Mouse (Mus musculus) neural tube, embryonic 14.5 days (tissue): ENCODE data around the gene Fgfr2. TPM values are rescaled to one million over a fixed set of nuclear protein-coding genes. Genes with fewer than 3 reads are reported as not detected.

Source experiments
- ATAC-seq: fragments of 200-750 bp; cut with Nextera tagmentation; 2 replicates; pipeline ENCODE4 v1.8.0; 2017; ENCODE audit warnings: low read depth, mild to moderate bottlenecking, moderate TSS enrichment, moderate library complexity
- H3K27ac ChIP-seq: fragments of 300-500 bp; sonication (generic); 2 replicates; pipeline ENCODE4 v1.5.1; 2014; ENCODE audit warnings: low read depth, mild to moderate bottlenecking, control low read depth, low read length, moderate library complexity, mixed read lengths
- H3K27me3 ChIP-seq: fragments of 300-500 bp; sonication (generic); 2 replicates; pipeline ENCODE4 v1.6.1; 2014; ENCODE audit warnings: low read length; ENCODE audit not compliant: control insufficient read depth, insufficient read depth
- H3K36me3 ChIP-seq: fragments of 300-500 bp; sonication (generic); 2 replicates; pipeline ENCODE4 v1.6.1; 2014; ENCODE audit warnings: low read length, mixed read lengths; ENCODE audit not compliant: control insufficient read depth, insufficient read depth
- H3K4me1 ChIP-seq: fragments of 300-500 bp; sonication (generic); 2 replicates; pipeline ENCODE4 v1.6.1; 2014; ENCODE audit warnings: low read length; ENCODE audit not compliant: control insufficient read depth, insufficient read depth
- H3K4me2 ChIP-seq: fragments of 300-500 bp; sonication (generic); 2 replicates; pipeline ENCODE4 v1.6.1; 2014; ENCODE audit warnings: mild to moderate bottlenecking, low read depth, low read length, control low read depth
- H3K4me3 ChIP-seq: fragments of 300-500 bp; sonication (generic); 2 replicates; pipeline ENCODE4 v1.5.1; 2014; ENCODE audit warnings: low read depth, low read length, control low read depth, mixed read lengths
- H3K9ac ChIP-seq: fragments of 300-500 bp; sonication (generic); replicated peaks from 2 replicates; pipeline ENCODE4 v1.6.1; 2014; ENCODE audit warnings: low read depth, mild to moderate bottlenecking, control low read depth, low read length, mixed read lengths
- H3K9me3 ChIP-seq: fragments of 300-500 bp; sonication (generic); 2 replicates; pipeline ENCODE4 v1.6.1; 2016; ENCODE audit warnings: low read length; ENCODE audit not compliant: control insufficient read depth
- WGBS: fragments of 180-500 bp; shearing (Covaris S2); extraction: QIAGEN DNeasy Blood & Tissue Kit; methylation state at CpG from one replicate; pipeline ENCODE4 v1.1.7; 2014; 5-methylcytosine and 5-hydroxymethylcytosine counted together
- polyA plus RNA-seq: library from polyadenylated mRNA; unstranded; fragments of >200 nt; fragmentation: Nextera tagmentation; extraction: Ambion mirVana; gene quantifications from 2 replicates; pipeline ENCODE4 v1.2.1, GENCODE M21; 2014

The Fgfr2 gene
- polyA plus RNA-seq, 1 experiment from 2014 or later: 28.1 TPM

GRCm38 (mm10) chr7:133059150-133059509, 64.0 kb downstream of the Fgfr2 start:
- Histone ChIP-seq H3K9me3 (no peaks in the 10 kb centered on the region), H3K27me3 (no peaks in the 10 kb centered on the region), H3K4me2 (no peak overlapping the region), H3K4me3 (no peak overlapping the region), H3K9ac (no peak overlapping the region), H3K36me3 (peaks cover 3% of the 10 kb centered on the region; the same call in 1 of the 2 replicates), H3K27ac (no peak overlapping the region), H3K4me1 (peaks cover 9% of the 10 kb centered on the region)
- no peak for ATAC-seq
- WGBS: 82% methylated on average over 6 of the region's 6 CpGs

- H3K4me1 ChIP-seq: peaks cover 9% of the 10 kb centered on the region
- 90% methylated on average over 12 of the region's 12 CpGs for whole genome bisulfite sequencing
- no peak overlapping the region for H3K27ac ChIP-seq
- ATAC-seq: no peak
- H3K9ac ChIP-seq: no peak overlapping the region
- H3K27me3 ChIP-seq: no peaks in the 10 kb centered on the region
- H3K9me3 ChIP-seq: no peaks in the 10 kb centered on the region
- H3K36me3 ChIP-seq: peaks cover 3% of the 10 kb centered on the region; the same call in 1 of the 2 replicates
- no peak overlapping the region for H3K4me2 ChIP-seq
- H3K4me3 ChIP-seq: no peak overlapping the region
Measured at GRCm38 (mm10) chr7:133058496-133059149, 64.5 kb downstream of the Fgfr2 start.

GRCm38 (mm10) chr7:133056924-133057323, 66.2 kb downstream of the Fgfr2 start:
- no peak overlapping the region for H3K4me2 ChIP-seq
- H3K9me3 ChIP-seq: no peaks in the 10 kb centered on the region
- no peaks in the 10 kb centered on the region for H3K27me3 ChIP-seq
- WGBS: 86% methylated on average over 8 of the region's 8 CpGs
- no peak overlapping the region for H3K4me3 ChIP-seq
- ATAC-seq: no peak
- H3K27ac ChIP-seq: no peak overlapping the region
- peaks cover 9% of the 10 kb centered on the region for H3K4me1 ChIP-seq
- H3K36me3 ChIP-seq: peaks cover 3% of the 10 kb centered on the region; the same call in 1 of the 2 replicates
- no peak overlapping the region for H3K9ac ChIP-seq

- H3K27me3 ChIP-seq: no peaks in the 10 kb centered on the region
- H3K4me1 ChIP-seq: no peaks in the 10 kb centered on the region
- no peak overlapping the region for H3K9ac ChIP-seq
- ATAC-seq: no peak
- no peaks in the 10 kb centered on the region for H3K9me3 ChIP-seq
- H3K27ac ChIP-seq: no peak overlapping the region
- peaks cover 3% of the 10 kb centered on the region; the same call in 1 of the 2 replicates for H3K36me3 ChIP-seq
- 93% methylated on average over 5 of the region's 5 CpGs for WGBS
- H3K4me2 ChIP-seq: no peak overlapping the region
- no peak overlapping the region for H3K4me3 ChIP-seq
Measured at GRCm38 (mm10) chr7:133054486-133054885, 68.7 kb downstream of the Fgfr2 start.

GRCm38 (mm10) chr7:133053757-133054156, 69.4 kb downstream of the Fgfr2 start:
- no peak for ATAC-seq
- Histone ChIP-seq H3K27ac (no peak overlapping the region), H3K4me1 (no peaks in the 10 kb centered on the region), H3K4me3 (no peak overlapping the region), H3K9ac (no peak overlapping the region), H3K27me3 (no peaks in the 10 kb centered on the region), H3K4me2 (no peak overlapping the region), H3K36me3 (peaks cover 3% of the 10 kb centered on the region; the same call in 1 of the 2 replicates), H3K9me3 (no peaks in the 10 kb centered on the region)
- 85% methylated on average over 9 of the region's 9 CpGs for WGBS

- Histone ChIP-seq H3K36me3 (peaks cover 3% of the 10 kb centered on the region; the same call in 1 of the 2 replicates), H3K27ac (no peak overlapping the region), H3K27me3 (no peaks in the 10 kb centered on the region), H3K9ac (no peak overlapping the region), H3K4me2 (no peak overlapping the region), H3K9me3 (no peaks in the 10 kb centered on the region), H3K4me1 (no peaks in the 10 kb centered on the region), H3K4me3 (no peak overlapping the region)
- ATAC-seq: no peak
- whole genome bisulfite sequencing: 86% methylated on average over 8 of the region's 8 CpGs
Measured at GRCm38 (mm10) chr7:133052819-133053218, 70.3 kb downstream of the Fgfr2 start.

- H3K4me3 ChIP-seq: no peak overlapping the region
- 82% methylated on average over 6 of the region's 6 CpGs for WGBS
- H3K4me2 ChIP-seq: no peak overlapping the region
- H3K9me3 ChIP-seq: no peaks in the 10 kb centered on the region
- H3K27me3 ChIP-seq: no peaks in the 10 kb centered on the region
- no peak overlapping the region for H3K27ac ChIP-seq
- no peak for ATAC-seq
- H3K9ac ChIP-seq: no peak overlapping the region
- peaks cover 3% of the 10 kb centered on the region; the same call in 1 of the 2 replicates for H3K36me3 ChIP-seq
- no peaks in the 10 kb centered on the region for H3K4me1 ChIP-seq
Measured at GRCm38 (mm10) chr7:133050681-133051080, 72.5 kb downstream of the Fgfr2 start.

- Histone ChIP-seq H3K9me3 (no peaks in the 10 kb centered on the region), H3K4me1 (0 out of 2 replicates have a peak, but pooled peaks cover 2% of the 10 kb centered on the region), H3K36me3 (no peaks in the 10 kb centered on the region), H3K4me2 (no peak overlapping the region), H3K4me3 (no peak overlapping the region), H3K9ac (no peak overlapping the region), H3K27me3 (no peaks in the 10 kb centered on the region), H3K27ac (no peak overlapping the region)
- ATAC-seq: no peak
- WGBS: 83% methylated on average over 3 of the region's 3 CpGs
Measured at GRCm38 (mm10) chr7:133048085-133048630, 75.0 kb downstream of the Fgfr2 start.

GRCm38 (mm10) chr7:133047287-133047686, 75.9 kb downstream of the Fgfr2 start:
- no peak overlapping the region for H3K4me2 ChIP-seq
- no peak overlapping the region for H3K27ac ChIP-seq
- ATAC-seq: no peak
- H3K27me3 ChIP-seq: no peaks in the 10 kb centered on the region
- H3K4me1 ChIP-seq: 0 out of 2 replicates have a peak, but pooled peaks cover 2% of the 10 kb centered on the region
- H3K9me3 ChIP-seq: no peaks in the 10 kb centered on the region
- no peaks in the 10 kb centered on the region for H3K36me3 ChIP-seq
- WGBS: 82% methylated on average over 4 of the region's 4 CpGs
- no peak overlapping the region for H3K4me3 ChIP-seq
- no peak overlapping the region for H3K9ac ChIP-seq
